Mouse (Mus musculus) liver, embryonic 12.5 days (tissue): Measurements from ENCODE around the gene Ttc37. TPM values are rescaled to one million over a fixed set of nuclear protein-coding genes. Genes with fewer than 3 reads are reported as not detected.
A peak's percentile ranks its signal among the peaks of the same experiment; 100 is the strongest.

Experiments
- ATAC-seq: fragments of 200-750 bp; cut with Nextera tagmentation; 2 replicates; pipeline ENCODE4 v1.8.0; 2017; ENCODE audit warnings: moderate number of reproducible peaks, mild to moderate bottlenecking, moderate library complexity
- H3K27ac ChIP-seq: fragments of 300-500 bp; sonication (generic); 2 replicates; pipeline ENCODE4 v1.5.1; 2016; ENCODE audit warnings: mild to moderate bottlenecking
- H3K27me3 ChIP-seq: fragments of 300-500 bp; sonication (generic); replicated peaks from 2 replicates; pipeline ENCODE4 v1.6.1; 2016; ENCODE audit warnings: mild to moderate bottlenecking, moderate library complexity
- H3K36me3 ChIP-seq: fragments of 300-500 bp; sonication (generic); 2 replicates; pipeline ENCODE4 v1.6.1; 2016; ENCODE audit warnings: mild to moderate bottlenecking, moderate library complexity
- H3K4me1 ChIP-seq: fragments of 300-500 bp; sonication (generic); 2 replicates; pipeline ENCODE4 v1.6.1; 2016
- H3K4me2 ChIP-seq: fragments of 300-500 bp; sonication (generic); 2 replicates; pipeline ENCODE4 v1.6.1; 2016; ENCODE audit warnings: mild to moderate bottlenecking, moderate library complexity
- H3K4me3 ChIP-seq: fragments of 300-500 bp; sonication (generic); 2 replicates; pipeline ENCODE4 v1.5.1; 2016; ENCODE audit warnings: mild to moderate bottlenecking, moderate library complexity
- H3K9ac ChIP-seq: fragments of 300-500 bp; sonication (generic); 2 replicates; pipeline ENCODE4 v1.6.1; 2016; ENCODE audit warnings: mild to moderate bottlenecking, moderate library complexity
- H3K9me3 ChIP-seq: fragments of 300-500 bp; sonication (generic); replicated peaks from 2 replicates; pipeline ENCODE4 v1.6.1; 2016; ENCODE audit warnings: mild to moderate bottlenecking, moderate library complexity
- WGBS: fragments of 180-500 bp; shearing (Covaris S2); methylation state at CpG from one replicate; pipeline ENCODE4 v1.1.7; 2016; ENCODE audit not compliant: insufficient replicate concordance; 5-methylcytosine and 5-hydroxymethylcytosine counted together
- polyA plus RNA-seq: library from polyadenylated mRNA; unstranded; fragments of >200 nt; fragmentation: Nextera tagmentation; extraction: Ambion mirVana; gene quantifications from 2 replicates; pipeline ENCODE4 v1.2.1, GENCODE M21; 2016

Ttc37 gene
- polyA plus RNA-seq, 1 experiment from 2014 or later: 10.1 TPM

GRCm38 (mm10) chr13:76098116-76098492 lies 430 bp upstream of the Ttc37 start:
- 4% methylated on average over 16 of the region's 16 CpGs for WGBS
- H3K36me3 ChIP-seq: peaks cover 4% of the 10 kb centered on the region
- H3K4me3 ChIP-seq: peak overlapping the region; percentile 90
- peak; percentile 83 for ATAC-seq
- H3K4me2 ChIP-seq: peak overlapping the region; percentile 80
- H3K9ac ChIP-seq: peak overlapping the region; percentile 83
- no peaks in the 10 kb centered on the region for H3K27me3 ChIP-seq
- peak overlapping the region; percentile 90 for H3K27ac ChIP-seq
- H3K9me3 ChIP-seq: no peaks in the 10 kb centered on the region
- H3K4me1 ChIP-seq: peaks cover 24% of the 10 kb centered on the region; the same call in 1 of the 2 replicates

GRCm38 (mm10) chr13:76101989-76102388 lies 3.5 kb downstream of the Ttc37 start:
- WGBS: 87% methylated on average over 2 of the region's 2 CpGs

GRCm38 (mm10) chr13:76109069-76109824 lies 10.7 kb downstream of the Ttc37 start:
- no peak overlapping the region for H3K27ac ChIP-seq
- H3K36me3 ChIP-seq: peaks cover 54% of the 10 kb centered on the region
- no peaks in the 10 kb centered on the region for H3K9me3 ChIP-seq
- ATAC-seq: peak; percentile 44; the same call in 1 of the 2 replicates
- H3K27me3 ChIP-seq: no peaks in the 10 kb centered on the region
- H3K4me2 ChIP-seq: no peak overlapping the region
- H3K4me1 ChIP-seq: no peaks in the 10 kb centered on the region
- 81% methylated on average over 18 of the region's 18 CpGs for WGBS
- H3K4me3 ChIP-seq: no peak overlapping the region
- no peak overlapping the region for H3K9ac ChIP-seq

More at GRCm38 (mm10) chr13:76101989-76102388, 3.5 kb downstream of the Ttc37 start:
- ATAC-seq: no peak
- Histone ChIP-seq H3K9ac (no peak overlapping the region), H3K27ac (no peak overlapping the region), H3K9me3 (no peaks in the 10 kb centered on the region), H3K27me3 (no peaks in the 10 kb centered on the region), H3K36me3 (peaks cover 8% of the 10 kb centered on the region), H3K4me3 (no peak overlapping the region), H3K4me2 (no peak overlapping the region), H3K4me1 (peaks cover 18% of the 10 kb centered on the region; the same call in 1 of the 2 replicates)

- H3K4me3 ChIP-seq: no peak overlapping the region
- H3K27ac ChIP-seq: no peak overlapping the region
- no peaks in the 10 kb centered on the region for H3K4me1 ChIP-seq
- no peaks in the 10 kb centered on the region for H3K27me3 ChIP-seq
- WGBS: 76% methylated on average over 4 of the region's 4 CpGs
- no peak for ATAC-seq
- H3K9me3 ChIP-seq: no peaks in the 10 kb centered on the region
- no peak overlapping the region for H3K4me2 ChIP-seq
- no peak overlapping the region for H3K9ac ChIP-seq
- H3K36me3 ChIP-seq: peaks cover 82% of the 10 kb centered on the region
These were observed 30.3 kb downstream of the Ttc37 start for GRCm38 (mm10) chr13:76128799-76129198.

GRCm38 (mm10) chr13:76132415-76132814 lies 33.9 kb downstream of the Ttc37 start:
- Histone ChIP-seq H3K27me3 (no peaks in the 10 kb centered on the region), H3K9ac (no peak overlapping the region), H3K27ac (no peak overlapping the region), H3K36me3 (peaks cover 74% of the 10 kb centered on the region), H3K4me1 (no peaks in the 10 kb centered on the region), H3K4me2 (no peak overlapping the region), H3K4me3 (no peak overlapping the region), H3K9me3 (no peaks in the 10 kb centered on the region)
- WGBS: 73% methylated on average over 4 of the region's 4 CpGs
- ATAC-seq: no peak

GRCm38 (mm10) chr13:76138862-76139261 lies 40.3 kb downstream of the Ttc37 start:
- Histone ChIP-seq H3K27ac (no peak overlapping the region), H3K4me3 (no peak overlapping the region), H3K9ac (no peak overlapping the region), H3K36me3 (peaks cover 61% of the 10 kb centered on the region), H3K4me2 (no peak overlapping the region), H3K4me1 (no peaks in the 10 kb centered on the region), H3K27me3 (no peaks in the 10 kb centered on the region), H3K9me3 (no peaks in the 10 kb centered on the region)
- 64% methylated on average over 3 of the region's 3 CpGs for WGBS
- ATAC-seq: no peak

GRCm38 (mm10) chr13:76141117-76141808 lies 42.7 kb downstream of the Ttc37 start:
- Histone ChIP-seq H3K27me3 (no peaks in the 10 kb centered on the region), H3K36me3 (peaks cover 46% of the 10 kb centered on the region), H3K4me3 (no peak overlapping the region), H3K27ac (no peak overlapping the region), H3K9me3 (no peaks in the 10 kb centered on the region), H3K4me2 (no peak overlapping the region), H3K4me1 (no peaks in the 10 kb centered on the region), H3K9ac (no peak overlapping the region)
- 68% methylated on average over 12 of the region's 12 CpGs for WGBS
- ATAC-seq: no peak

- no peak overlapping the region for H3K4me3 ChIP-seq
- no peak for ATAC-seq
- H3K27ac ChIP-seq: no peak overlapping the region
- no peaks in the 10 kb centered on the region for H3K27me3 ChIP-seq
- H3K36me3 ChIP-seq: peaks cover 53% of the 10 kb centered on the region
- no peak overlapping the region for H3K4me2 ChIP-seq
- 82% methylated on average over 5 of the region's 5 CpGs for WGBS
- no peaks in the 10 kb centered on the region for H3K4me1 ChIP-seq
- no peaks in the 10 kb centered on the region for H3K9me3 ChIP-seq
- no peak overlapping the region for H3K9ac ChIP-seq
These were observed 51.9 kb downstream of the Ttc37 start for GRCm38 (mm10) chr13:76150483-76150882.

- Histone ChIP-seq H3K9ac (no peak overlapping the region), H3K27ac (no peak overlapping the region), H3K4me3 (no peak overlapping the region), H3K4me2 (no peak overlapping the region), H3K4me1 (no peaks in the 10 kb centered on the region), H3K27me3 (no peaks in the 10 kb centered on the region), H3K36me3 (peaks cover 62% of the 10 kb centered on the region), H3K9me3 (no peaks in the 10 kb centered on the region)
- ATAC-seq: no peak
- WGBS: 71% methylated on average over 3 of the region's 3 CpGs
These were observed 58.6 kb downstream of the Ttc37 start for GRCm38 (mm10) chr13:76157099-76157498.

- no peaks in the 10 kb centered on the region for H3K9me3 ChIP-seq
- H3K27me3 ChIP-seq: no peaks in the 10 kb centered on the region
- no peak overlapping the region for H3K4me3 ChIP-seq
- H3K4me2 ChIP-seq: no peak overlapping the region
- no peak overlapping the region for H3K9ac ChIP-seq
- no peak for ATAC-seq
- H3K4me1 ChIP-seq: no peaks in the 10 kb centered on the region
- H3K36me3 ChIP-seq: peaks cover 65% of the 10 kb centered on the region
- 93% methylated on average over 1 of the region's 1 CpGs for WGBS
- no peak overlapping the region for H3K27ac ChIP-seq
These were observed 59.0 kb downstream of the Ttc37 start for GRCm38 (mm10) chr13:76157508-76157907.

- ATAC-seq: no peak
- no peak overlapping the region for H3K4me3 ChIP-seq
- H3K27ac ChIP-seq: no peak overlapping the region
These were observed 62.1 kb downstream of the Ttc37 start for GRCm38 (mm10) chr13:76160587-76160986.

GRCm38 (mm10) chr13:76174297-76174696 lies 75.8 kb downstream of the Ttc37 start:
- Histone ChIP-seq H3K9ac (no peak overlapping the region), H3K4me1 (no peaks in the 10 kb centered on the region), H3K4me2 (no peak overlapping the region), H3K27me3 (no peaks in the 10 kb centered on the region), H3K36me3 (peaks cover 31% of the 10 kb centered on the region), H3K4me3 (no peak overlapping the region), H3K9me3 (no peaks in the 10 kb centered on the region), H3K27ac (no peak overlapping the region)
- ATAC-seq: no peak

More at GRCm38 (mm10) chr13:76160587-76160986, 62.1 kb downstream of the Ttc37 start:
- WGBS: 77% methylated on average over 2 of the region's 2 CpGs
- H3K4me2 ChIP-seq: no peak overlapping the region
- H3K27me3 ChIP-seq: no peaks in the 10 kb centered on the region
- no peak overlapping the region for H3K9ac ChIP-seq
- peaks cover 58% of the 10 kb centered on the region for H3K36me3 ChIP-seq
- no peaks in the 10 kb centered on the region for H3K4me1 ChIP-seq
- no peaks in the 10 kb centered on the region for H3K9me3 ChIP-seq
